Mouse (Mus musculus) ovary, postnatal 10 days (tissue): ENCODE data around the gene Psg26.
"Not testable (repeated sequence)": the region's sequence is repeated elsewhere in the genome, so short reads cannot be mapped to it uniquely, and the experiment has no call there.

Experiments used
- DNase-seq: peaks from one replicate; pipeline ENCODE4 v3.0.0; 2022; ENCODE audit warnings: low spot score

Gene Psg26

DNA sequence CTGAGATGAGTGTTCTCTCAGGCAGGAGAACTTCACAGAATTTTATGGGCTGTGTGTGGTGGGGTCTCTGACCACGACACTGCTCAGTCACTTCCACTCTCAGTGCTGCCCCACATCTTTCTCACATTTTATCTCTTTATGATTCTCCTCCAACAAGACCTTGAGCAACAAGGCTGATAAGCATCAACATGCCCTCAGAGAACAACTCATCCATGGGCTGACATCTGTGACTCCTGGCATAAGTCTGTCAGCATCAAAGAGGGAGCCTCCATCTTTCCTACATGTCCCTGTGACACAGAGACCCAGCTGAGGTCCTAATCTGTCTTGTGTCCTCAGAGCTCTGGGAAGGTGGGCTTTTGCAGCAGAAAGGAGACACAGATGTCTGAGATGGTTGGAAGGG is at the start of gene Psg26:
TSS of gene Psg26 (minus strand) at position 101 of the 400 bp plus-strand sequence.
- DNase-seq = no peak

DNA sequence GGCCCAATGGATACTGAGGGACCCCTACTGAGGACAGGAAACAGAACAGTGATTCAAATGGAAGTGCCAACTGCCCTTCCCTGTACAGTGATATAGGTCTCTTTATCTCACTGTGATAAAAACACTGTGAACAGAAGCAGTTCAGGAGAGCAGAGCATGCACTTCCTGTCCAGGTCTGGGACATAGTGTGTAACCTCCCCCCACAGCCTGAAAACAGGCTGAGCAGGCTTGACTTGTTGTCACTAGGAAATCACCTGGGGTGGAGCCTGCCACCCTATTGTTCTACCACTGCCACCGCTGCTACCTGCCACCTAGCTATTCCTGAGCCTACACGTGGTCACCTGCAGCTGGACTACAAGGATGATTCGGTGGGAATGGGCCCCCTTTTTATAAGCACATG is 49.4 kb upstream of the Psg26 start:
- no peak for DNase-seq

DNA sequence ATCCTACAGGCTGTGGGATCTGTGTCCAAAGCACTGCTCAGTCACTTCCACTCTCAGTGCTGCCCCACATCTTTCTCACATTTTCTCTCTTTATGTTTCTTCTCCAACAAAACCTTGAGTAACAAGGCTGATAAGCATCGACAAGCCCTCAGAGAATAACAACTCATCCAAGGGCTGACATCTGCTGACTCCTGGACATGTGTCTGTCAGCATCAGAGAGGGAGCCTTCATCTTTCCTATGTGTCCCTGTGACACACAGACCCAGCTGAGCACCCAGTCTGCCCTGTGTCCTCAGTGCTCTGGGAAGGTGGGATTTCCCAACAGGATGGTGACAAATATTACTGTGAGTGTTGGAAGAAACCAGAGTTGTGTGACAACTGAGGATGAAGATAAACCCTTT is 48.2 kb upstream of the Psg26 start, which contains the start of gene Psg25:
TSS of gene Psg25 (minus strand) at position 101 of the 400 bp plus-strand sequence.
- DNase-seq = no peak

DNA sequence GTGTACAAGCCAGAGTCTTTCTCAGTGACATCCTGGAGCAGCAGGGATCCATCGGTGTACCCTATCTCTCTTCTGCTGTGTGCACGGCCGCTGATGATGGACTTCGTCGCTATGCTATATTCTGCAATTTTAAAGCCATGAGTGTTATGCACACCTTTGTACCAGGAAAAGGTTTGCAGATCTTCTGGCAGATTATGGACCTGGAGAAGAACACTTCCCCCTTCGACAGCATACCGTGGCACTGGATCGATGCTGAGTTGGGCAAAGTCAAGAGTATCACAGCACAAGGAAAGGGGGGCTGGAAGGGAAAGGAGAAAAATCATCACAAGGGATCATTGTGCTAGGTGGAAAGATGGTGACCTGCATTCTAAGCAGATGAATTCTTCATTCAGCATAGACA is 40.7 kb upstream of the Psg26 start:
- no peak for DNase-seq

DNA sequence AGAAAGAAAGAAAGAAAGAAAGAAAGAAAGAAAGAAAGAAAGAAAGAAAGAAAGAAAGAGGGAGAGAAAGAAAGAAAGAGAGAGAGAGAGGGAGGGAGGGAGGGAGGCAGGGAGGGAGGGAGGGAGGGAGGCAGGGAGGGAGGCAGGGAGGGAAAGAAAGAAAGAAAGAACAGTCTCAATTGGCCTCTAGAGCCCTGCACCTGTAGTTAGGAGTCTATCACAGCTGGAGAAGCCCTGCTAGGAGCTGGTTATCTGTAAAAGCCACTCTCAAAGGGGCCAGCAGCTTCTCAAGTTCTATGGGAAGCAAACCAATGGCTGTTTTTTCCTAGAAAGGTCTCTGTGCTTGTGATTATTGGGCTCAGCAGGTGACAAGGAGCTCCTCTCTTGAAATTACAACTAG is 28.9 kb upstream of the Psg26 start:
- not testable (repeated sequence) for DNase-seq

DNA sequence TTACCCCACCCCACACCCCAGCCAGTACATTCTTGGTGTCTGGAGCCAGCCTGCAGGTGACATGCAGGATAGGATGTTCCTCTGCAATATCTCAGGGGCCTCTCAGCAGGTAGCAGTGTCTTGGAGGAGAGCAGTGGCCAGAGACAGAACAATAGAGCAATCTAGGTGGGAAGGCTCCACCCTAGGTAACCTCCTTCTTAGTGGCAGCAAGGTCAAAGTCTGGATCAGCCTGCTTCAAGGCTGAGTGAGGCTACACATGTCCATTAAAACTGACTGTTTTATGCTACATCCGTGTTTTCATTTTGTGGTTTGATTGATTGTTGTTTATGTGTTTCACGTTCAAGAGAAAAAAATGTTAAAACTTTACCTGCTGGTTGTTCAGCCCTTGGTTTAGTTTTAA is 28.4 kb upstream of the Psg26 start:
- DNase-seq = not testable (repeated sequence)

DNA sequence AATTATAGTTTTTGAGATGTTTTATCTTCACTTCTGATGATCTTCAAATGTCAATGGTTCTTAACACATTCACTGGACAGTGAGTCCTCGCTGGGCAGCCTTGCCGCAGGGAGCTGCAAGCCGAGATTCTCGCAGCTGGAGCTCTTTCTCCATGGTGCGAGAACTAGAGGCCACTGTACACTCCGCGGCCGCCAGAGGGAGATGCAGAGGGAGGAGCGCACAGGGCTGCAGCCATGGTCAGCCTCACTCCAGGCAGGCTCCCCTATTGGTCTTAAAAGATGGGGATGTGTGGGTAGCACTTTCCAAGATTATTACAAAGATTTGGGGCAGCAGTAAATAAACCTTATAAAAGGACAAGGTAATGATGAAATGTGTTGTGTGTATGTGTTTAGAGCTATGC is 27.5 kb upstream of the Psg26 start:
- DNase-seq = no peak

DNA sequence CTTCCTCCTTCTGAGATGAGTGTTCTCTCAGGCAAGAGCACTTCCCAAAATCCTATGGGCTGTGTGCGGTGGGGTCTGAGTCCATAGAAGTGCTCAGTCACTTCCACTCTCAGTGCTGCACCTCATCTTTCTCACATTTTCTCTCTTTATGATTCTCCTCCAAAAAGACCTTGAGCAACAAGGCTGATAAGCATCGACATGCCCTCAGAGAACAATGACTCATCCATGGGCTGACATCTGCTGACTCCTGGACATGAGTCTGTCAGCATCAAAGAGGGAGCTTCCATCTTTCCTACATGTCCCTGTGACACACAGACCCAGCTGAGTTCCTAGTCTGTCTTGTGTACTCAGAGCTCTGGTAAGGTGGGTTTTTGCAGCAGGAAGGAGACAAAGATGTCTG is 52.0 kb downstream of the Psg26 start, which contains the start of gene Psg28:
TSS of gene Psg28 (minus strand) at position 101 of the 400 bp plus-strand sequence.
- DNase-seq = not testable (repeated sequence)
